Mouse (Mus musculus) ovary, postnatal 36 days (tissue): ENCODE results near the gene Parp6.

Source experiments
- DNase-seq: peaks from one replicate; pipeline ENCODE4 v3.0.0; 2022; ENCODE audit warnings: low spot score, mixed read lengths

The Parp6 gene

DNA sequence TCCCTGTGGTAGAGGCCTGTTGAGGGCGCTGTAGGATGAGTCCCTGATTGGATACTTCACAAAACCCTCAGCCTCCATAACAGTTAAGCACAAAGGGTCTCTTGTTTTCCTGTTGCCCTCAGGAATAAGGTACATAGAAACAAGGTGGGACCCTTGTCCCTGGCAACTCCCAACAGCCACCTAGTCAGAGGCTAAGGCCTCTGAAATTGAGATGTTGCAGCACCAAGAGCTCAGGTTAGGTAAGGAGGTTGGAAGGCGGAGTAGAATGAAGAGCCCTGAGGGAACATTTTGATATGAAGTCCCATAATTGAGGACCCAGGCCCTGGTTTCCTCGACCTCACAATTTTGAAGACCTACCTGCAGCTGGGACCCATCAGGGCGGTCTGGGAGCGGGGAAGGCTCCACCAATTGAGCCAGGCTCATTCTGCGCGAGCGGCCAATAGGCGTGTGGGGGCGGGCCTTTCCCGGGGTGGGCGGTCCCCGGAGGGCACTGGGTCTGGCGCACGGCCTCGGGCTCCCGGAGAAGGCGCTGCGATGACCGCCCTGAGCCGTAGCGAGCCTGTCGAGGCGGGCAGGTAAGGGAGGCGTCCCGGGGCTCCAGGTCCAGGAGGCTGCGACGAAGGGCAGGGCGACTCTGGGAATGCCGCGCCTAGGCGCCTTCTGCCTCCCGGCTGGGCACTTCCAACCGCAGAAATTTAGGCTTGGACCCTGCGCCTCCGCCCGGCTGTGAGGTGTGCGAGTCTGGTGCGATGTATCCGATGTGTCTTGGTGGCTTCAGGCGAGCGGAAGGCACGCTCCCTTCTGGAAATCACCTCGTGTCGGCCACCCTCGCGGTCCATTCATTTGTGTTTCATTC, 62.8 kb downstream of the Parp6 start, which contains the start of gene Gramd2:
Gene Gramd2, plus strand, starts transcription at position 467 of the 856 bp plus-strand sequence.
- peak; percentile 79 for DNase-seq

DNA sequence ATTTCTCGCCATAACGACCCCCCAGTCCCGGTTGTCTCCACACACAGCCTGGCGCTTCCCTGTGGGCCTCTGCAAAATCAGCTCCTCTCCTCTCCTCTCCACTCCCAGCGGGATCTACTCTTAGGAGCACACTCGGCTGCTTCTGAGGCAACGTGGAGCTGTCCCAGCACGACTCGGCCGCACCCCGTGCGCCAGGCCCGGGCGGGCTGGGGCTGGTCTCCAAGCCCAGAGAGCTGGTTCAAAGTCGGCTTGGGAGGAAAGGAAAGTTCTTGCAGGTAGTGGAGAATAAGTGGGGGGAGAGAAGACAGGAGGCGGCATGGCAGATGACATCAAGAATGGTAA, 63.4 kb downstream of the Parp6 start:
- no peak for DNase-seq

DNA sequence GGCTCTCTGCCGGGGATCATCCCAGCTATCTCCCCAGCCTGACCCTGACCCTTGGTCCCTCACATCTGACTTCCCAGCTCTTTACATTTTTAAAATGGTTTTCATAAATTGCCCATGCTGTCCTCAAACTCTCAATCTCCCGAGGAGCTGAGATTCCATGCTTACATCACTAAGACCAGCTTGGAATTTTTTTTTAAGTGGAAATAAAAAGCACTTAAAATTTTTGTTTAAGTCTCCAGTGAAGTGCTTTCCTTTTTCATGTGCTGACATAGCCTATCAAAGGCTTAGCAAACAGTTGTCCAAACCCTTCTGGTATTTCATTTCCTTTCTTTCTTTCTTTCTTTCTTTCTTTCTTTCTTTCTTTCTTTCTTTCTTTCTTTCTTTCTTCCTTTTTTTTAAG, 66.9 kb downstream of the Parp6 start:
- no peak for DNase-seq

DNA sequence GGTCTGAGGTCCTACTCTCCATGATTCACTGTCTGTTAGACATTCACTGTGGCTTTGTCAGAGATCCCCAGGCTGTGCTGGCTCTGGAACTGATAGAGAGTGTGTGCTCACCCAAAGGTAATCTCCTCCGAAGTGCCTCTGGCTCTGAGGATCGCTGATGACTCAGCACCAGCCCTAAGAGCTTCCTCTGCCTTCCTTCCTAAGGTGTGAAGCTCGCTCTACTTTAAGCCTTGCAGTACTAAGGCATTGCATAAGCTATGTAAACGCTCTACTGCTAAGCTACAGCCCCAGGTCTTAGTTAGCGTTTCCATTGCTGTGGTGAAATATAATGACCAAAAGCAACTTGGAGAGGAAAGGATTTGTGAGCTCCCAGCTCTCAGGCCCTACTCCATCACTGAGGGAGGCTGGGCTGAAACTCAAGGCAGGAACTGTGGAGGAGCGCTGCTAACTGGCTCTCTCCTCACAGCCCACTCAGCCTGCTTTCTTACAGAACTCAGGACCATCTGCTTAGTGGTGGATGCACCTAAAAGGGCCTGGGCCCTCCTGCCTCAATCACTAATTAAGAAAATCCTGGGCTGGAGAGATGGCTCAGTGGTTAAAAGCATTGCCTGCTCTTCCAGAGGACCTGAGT, 70.4 kb downstream of the Parp6 start:
- DNase-seq = no peak

DNA sequence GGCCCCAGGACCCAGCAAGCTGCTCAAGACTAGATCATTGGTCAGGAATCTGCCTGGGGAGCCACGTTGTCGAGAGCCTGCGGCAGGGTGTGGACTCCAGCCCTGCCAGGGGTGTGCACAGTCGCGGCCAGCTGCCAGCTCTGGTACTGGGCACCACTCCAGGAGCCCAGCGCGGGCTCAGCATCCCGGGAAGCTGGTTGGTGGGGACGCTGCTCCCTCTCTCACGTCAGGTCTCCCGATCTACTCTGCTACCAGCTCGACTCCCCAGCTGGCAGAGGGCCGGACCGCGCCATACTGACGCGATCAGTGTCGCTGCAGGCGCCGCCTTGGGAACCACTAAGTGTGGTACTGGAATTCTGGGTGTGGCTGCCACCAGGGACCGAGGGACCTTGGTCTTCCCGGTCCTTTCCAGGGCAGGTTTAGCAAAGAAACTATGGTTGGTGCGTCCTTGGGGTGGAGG, 74.6 kb downstream of the Parp6 start:
- DNase-seq = peak; percentile 85

DNA sequence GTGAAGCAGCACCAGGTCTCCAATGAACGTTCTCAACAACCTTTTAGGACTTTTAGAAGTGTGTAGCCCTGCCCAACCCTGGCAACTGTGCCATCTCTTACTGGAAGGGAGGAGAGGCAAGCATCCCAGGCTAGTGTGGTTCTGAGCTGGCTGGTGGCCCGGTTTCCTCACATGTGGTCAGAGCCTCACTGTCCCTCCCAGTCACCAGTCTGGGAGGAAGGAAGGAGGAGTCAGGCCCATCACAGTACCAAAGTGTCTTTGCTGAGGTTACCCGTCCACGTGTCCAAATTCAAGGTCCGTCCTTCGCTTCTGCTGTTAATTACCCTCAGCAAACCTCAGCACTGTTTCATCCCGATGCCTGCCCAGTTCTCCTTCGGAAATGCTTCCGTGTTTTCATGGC, 75.1 kb downstream of the Parp6 start:
- no peak for DNase-seq

DNA sequence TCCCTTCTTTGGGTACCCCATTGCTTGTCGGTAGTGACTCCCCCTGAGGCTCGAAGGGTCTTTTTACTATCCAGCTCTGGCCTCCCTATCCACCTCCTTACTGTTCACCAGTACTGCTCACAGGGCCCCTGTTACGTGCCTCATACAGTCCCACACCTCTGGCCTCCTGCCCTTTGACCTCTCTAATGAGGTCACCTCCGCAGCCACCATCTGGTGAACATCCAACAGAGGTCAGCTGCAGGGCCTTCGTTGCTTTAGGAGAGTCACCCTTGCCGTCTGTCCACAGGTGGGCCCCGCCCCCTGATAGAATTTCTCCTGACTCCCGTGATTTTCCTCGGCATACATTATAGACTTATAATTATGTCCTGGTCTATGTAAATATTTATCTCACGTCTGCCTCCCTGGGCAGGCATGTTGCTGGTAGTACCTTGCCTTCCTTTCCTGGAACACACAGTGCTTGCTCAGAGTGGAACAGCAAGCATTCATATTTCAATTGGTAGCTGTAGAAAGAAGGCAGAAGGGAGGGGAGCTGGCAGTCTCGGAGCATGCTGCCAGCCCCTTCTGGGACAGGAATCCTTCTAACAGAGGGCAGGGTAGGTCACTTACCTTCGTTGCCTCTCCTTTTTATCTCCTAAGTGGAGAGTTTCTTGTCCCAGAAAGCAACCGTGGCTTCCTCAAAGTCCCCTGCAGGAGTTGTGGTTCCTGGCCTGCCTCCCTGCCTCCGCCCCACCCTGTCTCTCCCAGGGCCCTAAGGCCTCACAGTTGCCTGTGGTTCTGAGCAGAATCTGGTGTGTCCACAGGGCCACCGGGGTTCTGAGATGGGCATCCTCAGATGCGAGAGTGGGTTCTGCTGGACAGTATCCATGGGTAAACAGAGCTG, 77.7 kb downstream of the Parp6 start:
- no peak for DNase-seq

DNA sequence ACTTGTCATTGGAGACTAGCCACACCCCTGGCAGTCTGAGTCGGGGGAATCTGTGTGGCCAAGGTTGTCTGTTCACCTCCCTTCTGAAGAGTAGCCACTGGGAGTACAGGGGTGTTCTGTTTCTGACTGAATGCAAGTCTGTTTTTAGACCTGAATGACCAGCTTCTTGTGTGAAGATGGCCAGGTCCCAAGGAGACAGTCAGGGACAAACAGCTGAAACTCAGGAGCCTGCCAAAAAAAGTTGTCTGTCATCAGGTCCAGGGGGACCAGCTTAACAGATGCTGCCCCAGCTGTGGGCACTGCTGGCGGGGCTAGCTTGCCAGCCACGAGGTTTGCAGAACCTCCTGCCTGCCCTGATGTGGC, 78.3 kb downstream of the Parp6 start:
- DNase-seq = no peak

DNA sequence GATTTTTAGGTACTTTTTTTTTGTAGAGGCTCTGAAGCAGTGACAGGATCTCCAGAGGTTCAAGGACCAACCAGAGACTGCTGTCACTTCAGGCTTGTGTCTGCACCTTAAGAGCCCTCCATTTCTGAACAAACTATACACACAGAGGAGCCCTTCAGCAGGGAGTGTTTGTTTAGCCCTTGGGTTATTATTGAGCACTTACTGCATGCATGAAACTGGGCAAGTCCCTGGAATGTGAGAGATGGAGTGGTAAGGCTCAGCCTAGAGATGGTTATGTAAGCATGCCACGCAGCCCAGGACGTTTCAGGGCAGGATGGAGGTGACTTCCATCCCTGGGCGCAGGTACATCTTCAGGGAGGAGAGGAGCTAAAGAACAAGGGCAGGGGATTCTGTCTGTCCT, 79.3 kb downstream of the Parp6 start:
- no peak for DNase-seq
